Comparison of ENCODE assay signal across 27 mouse cellular contexts in genomic region chr10:31272738-31273137, GRCm38 (mm10). TPM values are rescaled to one million over a fixed set of nuclear protein-coding genes. Genes with fewer than 3 reads are reported as not detected.
A peak's percentile ranks its signal among the peaks of the same experiment; 100 is the strongest.
DNase-seq lines count a peak whose midpoint lies in the region; ATAC-seq and TF ChIP-seq lines count a peak whose summit lies in the region.
"Had no signal": no experiment of that assay in that cellular context is flagged by ENCODE, and none has a peak within 500 bp of the region (broad histone marks: within the 10 kb centered on the region; RNA-seq: fewer than 3 reads in every experiment).

No protein-coding gene starts in this region.

- peak overlapping the region; percentile 20; the same call in 1 of the 2 replicates for H3K4me2 ChIP-seq in heart, embryonic 13.5 days
- H3K4me2 ChIP-seq in heart, embryonic 16.5 days (ENCODE audit: low read depth, low read length): no peak overlapping the region
- no peak overlapping the region for H3K4me2 ChIP-seq in midbrain, embryonic 16.5 days (ENCODE audit: low read length)
- no peak overlapping the region for H3K4me2 ChIP-seq in midbrain, embryonic 13.5 days (replicated peaks)
- H3K4me2 ChIP-seq: embryonic facial prominence, embryonic 13.5 days; forebrain, embryonic 12.5 days; forebrain, embryonic 15.5 days; hindbrain, embryonic 13.5 days; intestine, embryonic 15.5 days had no signal

- intact Hi-C loops in heart, adult 2 months (cut with DNase I): no loop called here
- intact Hi-C loops in heart, postnatal 14 days (cut with DNase I): no loop called here

- H3K9me3 ChIP-seq in heart, embryonic 10.5 days: no peaks in the 10 kb centered on the region
- H3K9me3 ChIP-seq in heart, embryonic 13.5 days: no peaks in the 10 kb centered on the region
- no peaks in the 10 kb centered on the region for H3K9me3 ChIP-seq in heart, embryonic 16.5 days (replicated peaks; ENCODE audit: control insufficient read depth, low read length)
- no peaks in the 10 kb centered on the region for H3K9me3 ChIP-seq in midbrain, embryonic 16.5 days (replicated peaks; ENCODE audit: control insufficient read depth, low read length, poor library complexity, severe bottlenecking)
- H3K9me3 ChIP-seq in midbrain, embryonic 13.5 days: no peaks in the 10 kb centered on the region
- H3K9me3 ChIP-seq: embryonic facial prominence, embryonic 10.5 days; embryonic facial prominence, embryonic 13.5 days; forebrain, embryonic 12.5 days; forebrain, embryonic 15.5 days; hindbrain, embryonic 10.5 days; hindbrain, embryonic 13.5 days; intestine, embryonic 15.5 days had no signal

- 0 out of 2 replicates have a peak, but pooled peaks have one; percentile 14 for ATAC-seq in heart, embryonic 13.5 days (ENCODE audit: extremely low read depth, insufficient number of reproducible peaks, low FRiP score, low TSS enrichment)
- ATAC-seq in heart, embryonic 16.5 days (replicated peaks; ENCODE audit: extremely low read depth, insufficient read depth, low FRiP score): peak; percentile 66
- ATAC-seq in midbrain, embryonic 16.5 days: peak; percentile 11; the same call in 1 of the 2 replicates
- no peak for ATAC-seq in midbrain, embryonic 13.5 days
- ATAC-seq: activated CD4-positive, CD25-positive, alpha-beta regulatory T cell, adult 4 months; forebrain, embryonic 15.5 days; intestine, embryonic 15.5 days had no signal

- H3K27me3 ChIP-seq in heart, embryonic 10.5 days (ENCODE audit: insufficient read depth, poor library complexity, severe bottlenecking): no peaks in the 10 kb centered on the region
- H3K27me3 ChIP-seq in heart, adult 2 months (ENCODE audit: control insufficient read depth, insufficient read depth, low read length): no peaks in the 10 kb centered on the region
- H3K27me3 ChIP-seq in heart, embryonic 13.5 days (replicated peaks): no peaks in the 10 kb centered on the region
- H3K27me3 ChIP-seq in heart, embryonic 16.5 days (ENCODE audit: control insufficient read depth, insufficient read depth, low read length): no peaks in the 10 kb centered on the region
- no peaks in the 10 kb centered on the region for H3K27me3 ChIP-seq in midbrain, embryonic 16.5 days (ENCODE audit: control insufficient read depth, insufficient read depth, low read depth, low read length)
- no peaks in the 10 kb centered on the region for H3K27me3 ChIP-seq in midbrain, embryonic 13.5 days
- H3K27me3 ChIP-seq: embryonic facial prominence, embryonic 13.5 days; forebrain, embryonic 12.5 days; forebrain, embryonic 15.5 days; hindbrain, embryonic 13.5 days; intestine, embryonic 15.5 days had no signal

- no peak for DNase-seq in heart, embryonic 10.5 days (ENCODE audit: low spot score)
- DNase-seq in heart, adult 2 months: no peak
- no peak for DNase-seq in heart, adult 9 months (ENCODE audit: low spot score in 2 of 2)
- no peak for DNase-seq in heart, postnatal 14 days
- DNase-seq: adrenal gland, adult 8-10 months; adrenal gland, postnatal 25 days; cerebellum, adult 11-12 months; cerebellum, adult 8-10 months; cerebellum, postnatal 10 days; cerebellum, postnatal 36 days; embryo, embryonic 11 days; gastrocnemius, postnatal 25 days; kidney, adult 11 months; kidney, adult 8-10 months had no signal

- H3K36me3 ChIP-seq in heart, embryonic 10.5 days: no peaks in the 10 kb centered on the region
- H3K36me3 ChIP-seq in heart, adult 2 months (ENCODE audit: control insufficient read depth, insufficient read depth, low read length): no peaks in the 10 kb centered on the region
- H3K36me3 ChIP-seq in heart, embryonic 13.5 days: no peaks in the 10 kb centered on the region
- no peaks in the 10 kb centered on the region for H3K36me3 ChIP-seq in heart, embryonic 16.5 days (ENCODE audit: control insufficient read depth, insufficient read depth)
- H3K36me3 ChIP-seq in midbrain, embryonic 16.5 days (ENCODE audit: control insufficient read depth, insufficient read depth, low read length): no peaks in the 10 kb centered on the region
- no peaks in the 10 kb centered on the region for H3K36me3 ChIP-seq in midbrain, embryonic 13.5 days
- H3K36me3 ChIP-seq: embryonic facial prominence, embryonic 10.5 days; embryonic facial prominence, embryonic 13.5 days; forebrain, embryonic 12.5 days; forebrain, embryonic 15.5 days; hindbrain, embryonic 10.5 days; hindbrain, embryonic 13.5 days; intestine, embryonic 15.5 days had no signal

- no peak for TF ChIP-seq CTCF in heart, adult 2 months (IDR thresholded peaks at IDR 0.05)

- no peaks in the 10 kb centered on the region for H3K79me2 ChIP-seq in heart, adult 2 months (replicated peaks; ENCODE audit: control insufficient read depth, insufficient read depth, low read length)

- H3K4me3 ChIP-seq in heart, embryonic 10.5 days: no peak overlapping the region
- H3K4me3 ChIP-seq in heart, adult 2 months: no peak overlapping the region
- H3K4me3 ChIP-seq in heart, embryonic 13.5 days: no peak overlapping the region
- H3K4me3 ChIP-seq in heart, embryonic 16.5 days (ENCODE audit: low read length): no peak overlapping the region
- H3K4me3 ChIP-seq in midbrain, embryonic 16.5 days (ENCODE audit: low read depth, low read length): no peak overlapping the region
- no peak overlapping the region for H3K4me3 ChIP-seq in midbrain, embryonic 13.5 days (replicated peaks)
- H3K4me3 ChIP-seq: embryonic facial prominence, embryonic 10.5 days; embryonic facial prominence, embryonic 13.5 days; erythroblast, embryonic 14.5 days; forebrain, embryonic 12.5 days; forebrain, embryonic 15.5 days; hindbrain, embryonic 10.5 days; hindbrain, embryonic 13.5 days; intestine, embryonic 15.5 days had no signal

- no peak for TF ChIP-seq EP300 in heart, adult 2 months (IDR thresholded peaks at IDR 0.05; ENCODE audit: insufficient read depth, low read depth, low read length)

- peak overlapping the region; percentile 32 for H3K27ac ChIP-seq in heart, embryonic 10.5 days
- H3K27ac ChIP-seq in heart, adult 2 months: no peak overlapping the region
- H3K27ac ChIP-seq in heart, embryonic 13.5 days (replicated peaks): peak overlapping the region; percentile 86
- H3K27ac ChIP-seq in heart, embryonic 16.5 days (ENCODE audit: low read length): peak overlapping the region; percentile 85
- no peak overlapping the region for H3K27ac ChIP-seq in midbrain, embryonic 16.5 days (ENCODE audit: low read length)
- no peak overlapping the region for H3K27ac ChIP-seq in midbrain, embryonic 13.5 days
- H3K27ac ChIP-seq: embryonic facial prominence, embryonic 10.5 days; embryonic facial prominence, embryonic 13.5 days; forebrain, embryonic 12.5 days; forebrain, embryonic 15.5 days; hindbrain, embryonic 10.5 days; hindbrain, embryonic 13.5 days; intestine, embryonic 15.5 days had no signal

- H3K4me1 ChIP-seq in heart, embryonic 10.5 days: peaks cover 4% of the 10 kb centered on the region; the same call in 1 of the 2 replicates
- H3K4me1 ChIP-seq in heart, adult 2 months (ENCODE audit: control insufficient read depth, insufficient read depth, low read length): no peaks in the 10 kb centered on the region; the same call in 1 of the 2 replicates
- H3K4me1 ChIP-seq in heart, embryonic 13.5 days: peaks cover 17% of the 10 kb centered on the region
- 0 out of 2 replicates have a peak, but pooled peaks cover 3% of the 10 kb centered on the region for H3K4me1 ChIP-seq in heart, embryonic 16.5 days (ENCODE audit: control insufficient read depth, insufficient read depth, low read length)
- H3K4me1 ChIP-seq in midbrain, embryonic 16.5 days (ENCODE audit: control insufficient read depth, insufficient read depth, low read length): no peaks in the 10 kb centered on the region
- no peaks in the 10 kb centered on the region for H3K4me1 ChIP-seq in midbrain, embryonic 13.5 days (replicated peaks)
- H3K4me1 ChIP-seq: embryonic facial prominence, embryonic 10.5 days; embryonic facial prominence, embryonic 13.5 days; forebrain, embryonic 15.5 days; hindbrain, embryonic 10.5 days; hindbrain, embryonic 13.5 days; intestine, embryonic 15.5 days had no signal

- WGBS in heart, embryonic 10.5 days: 34% methylated on average over 2 of the region's 2 CpGs
- WGBS in heart, adult 2 months: 31% methylated on average over 2 of the region's 2 CpGs
- WGBS in heart, embryonic 13.5 days: 15% methylated on average over 2 of the region's 2 CpGs
- 17% methylated on average over 2 of the region's 2 CpGs for WGBS in heart, embryonic 16.5 days
- 65% methylated on average over 2 of the region's 2 CpGs for WGBS in midbrain, embryonic 16.5 days
- WGBS in midbrain, embryonic 13.5 days: 80% methylated on average over 2 of the region's 2 CpGs

- no peak overlapping the region for H3K9ac ChIP-seq in heart, adult 2 months (ENCODE audit: low read depth, low read length)
- H3K9ac ChIP-seq in heart, embryonic 13.5 days: no peak overlapping the region
- no peak overlapping the region; the same call in 1 of the 2 replicates for H3K9ac ChIP-seq in heart, embryonic 16.5 days (ENCODE audit: low read length)
- no peak overlapping the region for H3K9ac ChIP-seq in midbrain, embryonic 16.5 days (ENCODE audit: low read depth, low read length)
- H3K9ac ChIP-seq in midbrain, embryonic 13.5 days (replicated peaks): no peak overlapping the region
- H3K9ac ChIP-seq: embryonic facial prominence, embryonic 13.5 days; forebrain, embryonic 12.5 days; forebrain, embryonic 15.5 days; hindbrain, embryonic 13.5 days; intestine, embryonic 15.5 days had no signal

- no peak for TF ChIP-seq POLR2A in heart, adult 2 months (IDR thresholded peaks at IDR 0.05; ENCODE audit: insufficient read depth, low read depth, low read length)

RNA-seq across cellular contexts. Expression of gene Hddc2, which starts 40.4 kb away (rescaled TPM):
- polyA plus RNA-seq in heart, embryonic 10.5 days (2016; fragmentation: Nextera tagmentation; extraction: Ambion mirVana): 73.6 and 79.5 TPM in 2 replicates
- total RNA-seq in heart, adult 2 months (2021): 1 to 10 TPM; 5.8 to 7.3 TPM
- polyA plus RNA-seq in heart, adult 2 months (2012; rRNA removed): 2.1 and 4.5 TPM in 2 replicates
- polyA plus RNA-seq in heart, embryonic 13.5 days (2015; fragmentation: Nextera tagmentation; extraction: Ambion mirVana): 49.4 and 50.2 TPM in 2 replicates
- 39.2 and 45.3 TPM in 2 replicates for polyA plus RNA-seq in heart, embryonic 16.5 days (2015; fragmentation: Nextera tagmentation; extraction: Ambion mirVana)
- 10 to 100 TPM in 1 of 2 experiments, 1 to 10 TPM in 1; 9.3 to 10.7 TPM for total RNA-seq in heart, postnatal 14 days (2021)
- 49.2 and 56.8 TPM in 2 replicates for polyA plus RNA-seq in midbrain, embryonic 16.5 days (2015; fragmentation: Nextera tagmentation; extraction: Ambion mirVana)
- polyA plus RNA-seq in midbrain, embryonic 13.5 days (2015; fragmentation: Nextera tagmentation; extraction: Ambion mirVana): 53.3 and 55.1 TPM in 2 replicates
- polyA plus RNA-seq: erythroblast, embryonic 14.5 days had no signal

Comparison
In these comparisons a context has a peak if more than half of its experiments do, and no peak if none do; other contexts are left out.
1. H3K27ac ChIP-seq: peak in heart, embryonic 10.5 days (single experiment), heart, embryonic 13.5 days (single experiment) and heart, embryonic 16.5 days (single experiment); none in heart, adult 2 months (single experiment), midbrain, embryonic 16.5 days (single experiment) and midbrain, embryonic 13.5 days (single experiment).